Mouse (Mus musculus) heart, adult 2 months (tissue): ENCODE results near the gene Wdr34.

Experiments
- CTCF ChIP-seq: fragments of 200-600 bp; IDR thresholded peaks from 2 replicates; pipeline ENCODE4 v1.8.1; 2022; ENCODE audit warnings: antibody characterized with exemption, mild to moderate bottlenecking, moderate library complexity
- EP300 ChIP-seq: fragments of 200-500 bp; IDR thresholded peaks from 2 replicates; pipeline ENCODE4 v1.6.1; 2011; ENCODE audit warnings: low read depth, low read length, control low read depth; ENCODE audit not compliant: insufficient read depth
- POLR2A ChIP-seq: fragments of 200-500 bp; IDR thresholded peaks from 2 replicates; pipeline ENCODE4 v1.6.1; 2011; ENCODE audit warnings: mild to moderate bottlenecking, low read depth, low read length, control low read depth; ENCODE audit not compliant: insufficient read depth

DNA sequence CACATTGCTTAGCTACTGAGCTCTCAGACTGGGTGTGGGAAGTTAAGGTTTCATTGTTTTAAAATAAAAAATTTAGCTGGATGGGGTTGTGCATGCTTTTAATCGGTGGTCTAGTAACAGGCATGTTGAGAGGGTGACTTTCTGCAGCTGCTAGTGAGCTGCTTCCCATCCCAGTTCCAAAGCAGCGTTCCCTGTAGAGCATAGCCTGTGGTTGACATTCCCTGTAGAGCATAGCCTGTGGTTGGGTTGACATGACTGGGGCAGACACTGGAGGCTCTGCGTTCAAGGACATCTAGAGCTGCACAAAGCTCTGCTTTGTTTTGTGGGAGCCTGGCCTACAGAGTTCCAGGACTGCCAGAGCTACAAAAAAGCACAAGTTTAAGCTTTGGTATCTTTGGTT is 24.6 kb upstream of the Wdr34 start:
- no peak for TF ChIP-seq CTCF
- TF ChIP-seq EP300 = no peak
- TF ChIP-seq POLR2A = 0 out of 2 replicates have a peak, but pooled peaks have one; percentile 12
